Mouse (Mus musculus): ENCODE results near the gene Negr1.

Negr1 gene

DNA sequence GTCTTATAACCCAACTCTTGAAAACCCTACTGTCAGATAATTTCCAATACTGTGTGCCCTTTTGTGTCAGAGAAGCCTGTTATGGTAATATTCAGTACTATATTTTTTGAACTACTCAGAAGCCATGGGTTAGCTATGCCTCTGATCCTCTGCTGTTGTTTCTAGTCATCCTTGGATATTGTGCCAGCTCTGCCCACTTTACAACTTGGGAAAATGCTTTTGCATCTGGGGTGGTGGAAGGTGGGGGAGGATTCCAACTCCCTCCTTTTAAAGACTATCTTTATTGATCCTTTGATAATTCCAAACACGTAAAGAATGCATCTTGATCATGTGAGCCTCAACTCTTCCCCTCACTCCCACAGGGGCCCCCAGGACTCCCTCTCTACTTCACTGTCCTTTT lies 361.6 kb downstream of the Negr1 start:
- DNase-seq, result no peak

DNA sequence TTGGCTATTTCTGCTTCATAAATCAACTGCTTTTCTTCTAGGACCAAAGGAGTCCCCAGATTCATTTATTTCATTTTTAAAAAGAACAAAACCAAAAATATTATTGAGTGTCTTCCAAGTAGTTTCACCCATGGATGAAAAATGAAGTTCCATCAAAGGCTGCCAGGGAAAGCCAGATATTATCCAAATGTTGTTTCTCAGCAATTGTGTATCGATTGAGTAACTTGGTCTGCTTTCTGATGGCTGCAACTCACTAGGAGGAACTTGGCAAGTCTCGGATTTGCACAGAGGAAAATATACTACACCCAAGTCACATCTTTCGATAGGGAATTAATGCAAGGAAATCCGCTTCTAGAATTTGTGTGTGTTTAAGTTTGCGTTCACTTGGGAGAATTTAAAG lies 363.5 kb downstream of the Negr1 start:
- no peak for DNase-seq

DNA sequence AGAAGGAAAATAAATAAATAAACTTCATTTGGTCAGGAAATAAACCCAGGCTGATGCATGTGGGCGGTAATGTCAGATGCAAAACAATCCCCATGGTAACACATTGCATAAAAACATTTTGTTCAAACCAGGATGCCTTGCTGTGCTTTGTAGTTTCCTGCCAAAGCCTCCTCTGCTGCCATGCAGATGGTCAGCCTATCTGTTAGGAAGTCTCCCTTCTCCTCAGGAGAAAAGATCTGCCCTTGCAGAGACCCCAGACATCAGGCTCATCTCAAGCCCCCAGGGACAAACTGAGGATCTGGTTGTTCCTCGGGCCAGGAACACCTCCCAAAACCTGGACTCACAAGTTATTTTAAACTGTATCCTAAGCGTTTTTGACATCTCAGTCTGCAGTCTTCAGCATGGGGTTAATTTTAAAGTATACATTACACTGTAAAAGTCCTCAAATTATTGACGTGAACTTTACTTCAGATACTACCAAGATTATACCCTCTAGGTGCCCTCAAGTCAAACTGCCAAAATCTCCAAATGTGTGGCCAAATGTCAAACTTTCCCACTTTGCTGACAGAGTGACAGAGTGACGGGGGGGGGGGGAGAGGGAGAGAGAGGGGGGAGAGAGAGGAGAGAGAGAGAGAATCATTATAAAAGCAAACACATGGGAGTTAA lies 366.9 kb downstream of the Negr1 start:
- DNase-seq, result peak; percentile 70

DNA sequence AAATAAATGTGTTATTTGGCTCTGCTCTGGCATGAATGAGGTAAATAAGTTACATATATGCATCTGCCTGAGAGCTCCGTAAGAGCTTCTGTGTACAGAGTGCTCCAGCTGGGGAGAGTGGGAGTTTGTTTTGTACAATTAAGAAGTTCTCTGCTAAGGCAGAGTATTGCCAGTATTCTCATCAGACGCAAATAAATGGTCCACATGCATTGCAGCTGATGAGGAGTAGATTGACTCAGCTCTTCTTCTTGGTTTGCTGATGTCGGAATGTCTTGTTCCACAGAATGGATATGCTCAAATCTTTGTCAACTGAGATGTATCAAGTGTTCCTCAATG lies 367.4 kb downstream of the Negr1 start:
- DNase-seq, result no peak

DNA sequence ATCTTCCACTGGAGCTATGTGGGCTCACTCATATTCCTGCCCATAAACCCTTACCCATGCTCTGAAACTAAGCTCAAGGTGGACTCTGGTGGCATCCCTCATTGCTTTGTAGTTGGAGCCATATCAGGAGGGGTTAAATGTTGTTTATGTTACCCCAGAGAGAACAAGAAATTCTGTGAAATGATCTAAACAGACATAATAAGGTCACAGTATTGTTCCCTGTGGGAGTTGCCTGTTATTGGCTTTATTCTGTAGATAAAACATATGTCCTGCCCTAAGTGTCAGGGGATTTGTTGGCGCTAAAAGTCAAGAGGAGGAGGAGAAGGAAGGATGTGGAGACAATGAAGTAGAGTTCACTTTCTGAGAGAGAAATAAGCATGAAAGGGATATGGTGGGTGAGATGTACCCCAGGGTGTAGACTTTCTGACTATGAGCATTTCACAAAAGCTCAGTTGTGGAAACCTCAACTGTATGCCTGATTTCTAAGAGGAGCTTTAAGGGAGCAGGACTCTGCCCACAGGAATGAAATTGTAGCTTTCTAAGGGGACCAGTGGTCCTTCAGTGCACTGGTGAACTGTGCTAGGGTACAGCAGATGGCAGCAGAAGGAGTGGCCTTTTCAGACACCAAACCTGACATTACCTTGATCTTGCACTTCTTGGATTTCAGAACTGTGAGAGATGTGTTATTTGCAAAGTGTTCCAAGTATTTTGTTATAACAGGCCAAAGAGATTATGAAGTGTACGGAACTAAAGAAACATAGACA lies 368.3 kb downstream of the Negr1 start:
- no peak for DNase-seq

DNA sequence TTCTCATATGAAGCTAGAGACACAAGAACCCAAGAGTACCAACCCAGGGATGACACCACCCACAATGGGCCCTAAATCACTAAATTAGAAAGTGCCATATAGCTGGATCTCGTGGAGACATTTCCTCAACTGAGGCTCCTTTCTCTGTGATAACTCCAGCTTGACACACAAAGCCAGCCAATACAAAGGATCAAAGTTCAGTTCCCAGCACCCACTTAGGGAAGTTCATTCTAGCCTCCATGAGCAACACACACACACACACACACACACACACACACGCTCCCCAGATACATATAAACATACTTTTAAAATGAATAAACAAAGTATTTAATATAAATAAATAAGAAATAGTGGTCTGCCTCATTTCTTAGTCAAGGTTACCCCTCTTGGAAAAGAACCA lies 369.4 kb downstream of the Negr1 start:
- no peak for DNase-seq

DNA sequence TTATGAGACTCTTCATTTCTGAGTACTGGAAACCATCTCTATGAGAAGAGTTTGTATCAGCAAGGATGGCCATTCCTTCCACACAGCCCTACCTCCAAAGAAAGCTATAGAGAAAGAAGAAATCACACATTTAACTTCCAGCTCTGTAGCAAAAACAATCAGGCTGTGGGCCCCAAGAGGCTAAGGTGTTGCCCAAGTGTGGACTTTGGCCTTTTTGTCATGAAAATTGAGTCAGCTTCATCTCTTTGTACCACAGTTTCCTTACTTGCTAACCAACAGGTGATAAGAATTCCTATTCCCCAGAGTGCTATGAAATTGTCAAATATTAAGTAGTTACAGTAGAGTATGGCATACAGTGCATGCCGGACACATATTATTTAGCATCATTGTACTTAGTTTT lies 369.9 kb downstream of the Negr1 start:
- DNase-seq, result no peak

DNA sequence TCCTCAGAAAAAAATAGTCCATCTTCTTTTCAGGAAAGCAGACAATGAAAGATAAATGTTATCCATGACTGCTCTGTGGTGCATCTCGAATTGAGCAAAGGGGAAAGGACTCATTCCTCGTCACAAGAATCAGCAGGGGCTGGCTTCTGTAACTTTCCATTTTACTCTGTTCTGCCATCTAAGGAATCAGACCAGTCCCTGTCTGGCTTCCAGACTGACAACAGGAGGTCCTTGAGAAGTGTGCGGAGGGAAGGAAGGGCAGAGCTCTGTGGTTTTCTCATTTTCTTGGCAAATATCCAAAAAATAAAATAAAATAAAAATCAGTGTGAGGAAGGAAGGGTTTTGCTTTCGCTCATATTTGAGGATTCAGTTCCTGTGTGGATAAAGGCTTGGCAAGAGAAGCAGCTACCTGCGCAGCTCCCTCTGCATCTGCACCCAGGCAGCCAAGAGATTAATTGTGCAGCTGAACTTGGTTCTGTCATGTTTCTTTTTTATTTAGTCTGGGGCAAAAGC lies 373.2 kb downstream of the Negr1 start:
- peak; percentile 72 for DNase-seq

DNA sequence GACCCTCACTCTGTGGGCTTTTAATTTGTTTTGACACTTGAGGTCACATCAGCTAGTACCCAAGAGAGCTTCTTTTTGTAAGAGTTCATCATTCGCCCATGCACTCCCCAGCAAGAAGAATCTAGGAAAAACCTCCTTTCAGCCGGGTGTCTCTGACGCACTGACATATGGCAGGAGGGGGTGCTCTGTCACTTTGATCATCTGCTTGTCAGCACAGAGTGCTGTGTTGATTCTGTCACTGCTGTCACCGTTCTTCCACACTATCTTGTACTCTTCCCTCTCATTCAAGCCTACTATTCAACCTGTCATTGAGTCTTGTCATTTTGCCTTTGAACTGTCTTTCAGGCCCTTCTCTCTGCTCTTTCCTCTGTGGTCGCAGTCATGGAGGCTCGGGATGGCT lies 385.8 kb downstream of the Negr1 start:
- DNase-seq, result no peak

DNA sequence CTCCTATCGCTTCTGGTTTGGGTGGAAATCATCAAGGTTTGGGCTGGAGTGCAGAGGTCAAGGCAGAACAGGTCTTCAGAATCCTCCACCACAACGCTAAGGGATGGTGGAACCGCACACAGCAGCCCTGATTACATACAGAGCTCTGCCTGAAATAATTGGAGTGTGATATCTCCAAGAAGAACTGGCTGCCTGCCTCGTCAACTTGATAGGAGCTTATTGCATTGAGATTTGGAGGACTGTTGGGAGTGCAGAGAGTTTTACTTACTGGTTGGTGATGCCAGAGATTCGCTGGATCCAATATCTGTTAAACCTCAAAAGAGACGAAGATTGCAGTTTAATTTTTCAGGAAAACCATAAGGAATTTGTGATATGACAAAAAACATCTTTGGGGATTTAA lies 391.4 kb downstream of the Negr1 start:
- DNase-seq, result no peak

DNA sequence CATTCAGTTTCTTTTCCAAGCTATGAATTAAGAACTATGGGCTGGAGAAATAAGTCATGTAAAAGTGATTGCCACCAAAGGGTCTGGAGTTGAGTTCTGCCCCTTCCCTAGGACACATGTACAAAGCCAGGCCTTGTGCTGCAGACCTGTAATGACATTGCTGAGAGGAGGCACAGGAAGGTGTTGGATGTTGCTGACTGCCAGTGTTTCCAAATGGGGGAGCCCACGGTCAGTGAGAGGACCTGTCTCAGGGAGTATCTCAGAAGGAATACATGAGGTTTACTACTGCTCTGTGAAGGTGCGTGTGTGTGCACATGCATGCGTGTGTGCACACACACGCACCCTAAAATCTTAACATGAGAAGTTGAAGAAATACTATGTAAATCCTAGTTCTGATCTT lies 393.5 kb downstream of the Negr1 start:
- no peak for DNase-seq

DNA sequence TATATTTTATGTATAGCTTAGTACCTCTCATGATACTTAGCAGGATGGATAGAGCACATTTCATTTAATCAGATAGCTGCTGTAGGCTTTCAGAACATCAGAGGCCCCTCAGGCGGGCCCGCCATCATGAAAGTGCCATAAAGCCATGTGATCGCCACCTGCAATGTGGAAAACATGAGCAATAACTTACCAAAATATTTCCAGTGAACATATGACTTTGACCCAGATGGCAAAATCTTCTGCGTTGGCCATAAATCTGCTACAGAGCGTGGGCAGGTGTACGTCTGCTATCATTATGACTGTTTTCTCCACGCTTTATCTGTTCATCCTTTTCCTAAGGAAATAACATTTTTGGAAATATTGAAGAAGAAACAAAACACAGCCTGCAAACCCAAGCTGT lies 397.0 kb downstream of the Negr1 start:
- no peak for DNase-seq

DNA sequence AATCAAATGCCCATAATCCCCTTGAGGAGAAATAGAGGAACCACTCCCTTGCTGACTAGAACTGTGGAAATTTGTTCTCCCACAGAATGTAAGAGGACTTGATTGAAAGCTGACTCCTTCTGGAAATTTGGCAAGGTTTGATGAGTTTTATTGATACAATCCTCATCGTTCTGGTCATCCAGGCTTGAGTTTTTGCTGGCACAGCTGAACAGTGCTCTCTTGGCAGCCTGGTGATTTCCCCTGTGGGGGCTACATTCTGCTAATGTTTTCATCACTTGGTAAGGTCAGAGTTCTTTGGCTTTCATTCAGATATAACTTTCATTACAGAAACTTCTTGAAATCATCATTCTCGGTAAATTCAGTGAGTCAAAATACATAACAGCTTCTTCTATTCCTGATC lies 407.2 kb downstream of the Negr1 start:
- DNase-seq, result no peak

DNA sequence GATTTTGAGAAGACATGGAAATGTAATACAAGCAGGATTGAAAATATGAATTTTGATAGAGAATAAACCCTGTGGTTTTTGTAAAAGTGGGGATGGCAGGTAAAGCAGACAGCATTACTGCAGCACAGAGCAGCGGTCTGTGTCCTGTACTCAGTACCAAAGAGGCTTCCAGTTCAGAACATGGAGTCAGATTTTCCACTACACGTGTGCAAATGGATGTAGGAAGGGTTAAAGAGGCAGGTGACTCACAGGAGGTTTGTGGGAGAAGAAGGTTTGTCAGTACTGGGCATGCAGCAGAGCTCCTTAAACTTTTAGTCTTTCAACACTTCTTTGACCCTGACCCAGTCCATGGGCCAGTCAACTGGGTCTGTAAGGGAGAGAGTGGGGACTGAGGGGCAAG lies 409.5 kb downstream of the Negr1 start:
- DNase-seq, result no peak

DNA sequence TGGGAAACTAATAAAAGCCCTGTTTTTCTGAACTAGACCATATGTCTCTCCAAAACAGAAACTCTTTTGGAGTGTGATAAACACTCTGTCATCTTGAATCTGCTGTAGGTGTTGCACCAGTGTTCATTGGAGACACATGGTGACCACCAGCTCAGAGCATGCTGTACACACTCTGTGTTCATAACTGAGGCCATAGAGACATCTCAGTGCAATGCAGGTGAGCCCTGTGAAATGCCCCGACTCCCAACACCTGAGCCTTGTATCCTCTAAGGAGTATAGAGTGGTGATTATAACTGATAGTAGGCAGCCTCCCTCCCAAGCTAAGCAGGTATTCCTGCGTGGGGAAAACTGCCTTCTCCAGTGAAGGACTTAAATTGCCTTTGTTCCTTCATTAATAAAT lies 415.2 kb downstream of the Negr1 start:
- DNase-seq, result no peak

DNA sequence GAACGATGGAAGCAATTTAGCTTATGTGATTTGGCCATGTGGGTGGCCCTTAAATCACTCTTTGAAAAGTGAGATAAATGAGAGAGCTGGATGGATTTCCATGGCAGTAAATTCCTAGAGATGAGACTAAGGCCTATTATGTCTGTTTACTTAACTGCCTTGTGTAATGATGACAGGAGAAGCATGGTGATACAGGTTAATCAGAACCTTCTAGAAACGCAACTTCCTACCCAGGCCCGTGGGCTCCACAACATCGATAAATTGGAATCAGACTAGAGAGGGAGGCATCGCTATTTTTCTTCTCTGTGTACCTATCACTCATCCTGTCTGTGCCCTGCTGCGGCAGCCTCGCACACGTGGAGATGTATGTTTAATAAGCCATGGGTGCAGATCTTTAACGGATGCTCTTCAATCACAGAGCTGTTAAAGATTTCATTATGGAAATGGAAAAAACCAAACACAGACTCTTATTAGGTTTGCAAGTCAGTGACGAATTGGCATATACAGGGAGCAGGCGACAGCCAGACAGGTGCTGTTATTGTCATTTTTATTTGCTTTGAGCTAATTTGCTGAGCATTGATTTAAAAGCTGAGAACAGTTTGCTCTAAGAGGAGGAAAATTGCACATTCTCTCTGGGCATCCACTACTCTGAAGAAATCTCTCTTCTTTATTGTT lies 418.6 kb downstream of the Negr1 start:
- DNase-seq, result no peak

DNA sequence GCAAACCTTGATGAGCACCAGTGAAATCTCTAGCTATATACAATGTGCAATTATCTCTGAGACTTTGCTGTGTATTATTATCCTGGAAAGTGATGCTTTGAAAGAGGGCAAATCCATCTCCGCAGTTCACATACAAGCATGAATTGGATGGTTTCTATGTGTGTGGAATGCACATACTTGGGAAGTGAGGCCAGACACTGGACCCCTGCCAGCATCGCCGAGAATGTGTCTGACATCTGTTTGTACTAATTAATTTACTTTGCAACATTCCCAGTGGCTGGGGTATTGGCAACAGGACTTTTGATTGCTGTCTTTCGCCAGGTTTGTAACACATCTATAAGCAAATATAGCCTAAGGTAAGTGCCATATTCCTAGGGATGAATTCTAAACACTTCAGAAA lies 420.5 kb downstream of the Negr1 start:
- DNase-seq, result no peak

DNA sequence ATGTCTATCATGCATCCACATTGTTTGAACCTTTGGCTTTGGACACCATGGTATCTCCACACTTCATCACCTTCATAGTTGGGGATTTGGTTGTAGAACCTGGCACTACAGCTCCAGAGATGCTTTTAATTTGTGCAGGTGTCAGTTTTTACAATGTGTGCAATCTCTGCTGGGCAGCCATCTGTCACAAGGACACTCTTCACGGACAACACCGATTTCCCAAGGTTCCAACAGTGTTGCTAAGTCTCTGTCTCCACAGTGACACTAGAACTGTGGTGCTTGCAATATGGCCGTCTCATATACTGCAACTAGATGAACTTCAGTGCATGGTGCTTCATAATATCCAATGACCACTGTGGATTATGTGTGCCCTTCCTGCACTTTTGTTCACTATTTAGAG lies 425.5 kb downstream of the Negr1 start:
- peak; percentile 51 for DNase-seq

DNA sequence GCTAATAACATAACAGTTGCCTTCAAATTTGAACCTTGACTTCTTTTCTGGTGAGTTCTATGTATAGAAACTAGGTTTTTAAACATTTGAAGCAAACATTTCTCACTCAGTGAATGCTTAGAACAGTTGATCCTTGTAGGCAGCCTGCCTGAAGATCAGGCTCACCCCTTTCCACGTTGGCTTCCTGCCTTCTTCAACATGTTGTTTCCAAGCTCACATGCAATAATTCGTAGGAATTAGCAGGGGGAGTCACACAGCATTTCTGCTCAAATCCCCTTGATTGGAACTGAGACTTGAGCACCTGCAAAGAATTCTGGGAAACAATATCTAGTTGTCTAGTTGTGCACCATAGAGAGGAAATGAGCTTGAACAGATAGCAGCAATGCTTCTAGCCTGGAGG lies 430.6 kb downstream of the Negr1 start:
- DNase-seq, result no peak

DNA sequence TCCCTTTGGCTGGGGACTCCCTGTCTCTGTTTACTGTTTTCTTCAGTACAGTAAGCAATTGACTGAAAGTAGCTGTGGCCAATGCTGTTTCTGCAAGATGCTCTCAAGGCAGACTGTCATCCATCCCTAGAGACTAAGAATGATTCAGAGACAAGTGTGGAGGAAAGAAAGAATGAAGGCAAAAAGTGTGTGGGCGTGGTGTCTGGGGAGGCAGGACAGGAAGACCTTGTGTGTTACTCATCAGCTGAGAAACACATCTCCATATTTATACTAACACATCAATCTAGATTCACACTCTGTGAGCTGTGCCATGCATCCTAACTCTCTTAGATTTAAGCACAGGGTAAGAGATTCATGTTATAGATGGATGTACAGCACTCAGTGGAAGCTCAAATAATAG lies 431.2 kb downstream of the Negr1 start:
- DNase-seq, result no peak

DNA sequence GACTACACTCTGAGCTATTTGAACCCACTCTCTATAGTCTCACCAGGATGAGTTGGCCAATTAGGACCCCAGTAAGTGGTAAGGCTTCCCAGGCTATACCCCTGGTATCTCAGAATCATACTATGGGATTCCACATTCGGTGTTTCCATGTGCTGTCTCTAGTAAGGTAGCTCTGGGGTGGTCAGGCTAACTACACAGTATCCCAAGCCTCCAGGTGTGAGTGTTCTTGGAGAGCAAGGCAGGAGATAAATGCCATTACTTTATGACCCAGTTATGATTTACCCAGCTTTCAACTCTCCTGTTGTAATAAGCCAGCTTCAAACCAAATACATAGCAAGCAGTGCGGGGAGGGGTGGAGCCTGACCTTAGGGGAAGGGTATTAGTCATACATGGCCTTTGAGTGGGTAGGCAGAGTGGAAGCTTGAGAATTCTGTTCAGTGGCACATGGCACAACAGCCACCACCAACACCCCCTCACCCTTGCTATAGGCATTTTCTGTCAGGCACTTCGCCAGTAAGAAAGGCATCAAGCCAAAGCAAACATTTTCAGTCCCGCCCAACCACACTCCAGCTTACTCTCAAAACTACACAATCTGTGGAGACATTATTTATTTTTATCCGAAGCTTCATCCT lies 437.7 kb downstream of the Negr1 start:
- no peak for DNase-seq

DNA sequence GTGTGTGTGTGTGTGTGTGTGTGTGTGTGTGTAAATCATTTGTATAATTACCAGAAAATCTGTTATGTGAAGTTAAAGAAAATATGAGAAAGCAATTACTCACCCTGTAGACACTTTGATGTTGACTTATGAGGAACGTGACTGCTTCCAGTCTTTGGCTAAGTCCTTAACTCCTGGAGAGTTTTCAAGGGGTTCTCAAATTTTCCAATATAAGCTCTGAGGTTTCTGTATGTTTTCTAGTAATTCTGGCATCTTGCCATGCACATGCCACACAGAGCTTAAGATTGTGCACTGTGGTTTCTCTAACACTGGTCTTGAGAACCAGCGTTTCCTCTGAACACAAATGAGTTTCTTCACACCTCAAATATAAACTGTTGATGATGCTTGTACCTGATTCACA lies 460.0 kb downstream of the Negr1 start:
- DNase-seq, result no peak

DNA sequence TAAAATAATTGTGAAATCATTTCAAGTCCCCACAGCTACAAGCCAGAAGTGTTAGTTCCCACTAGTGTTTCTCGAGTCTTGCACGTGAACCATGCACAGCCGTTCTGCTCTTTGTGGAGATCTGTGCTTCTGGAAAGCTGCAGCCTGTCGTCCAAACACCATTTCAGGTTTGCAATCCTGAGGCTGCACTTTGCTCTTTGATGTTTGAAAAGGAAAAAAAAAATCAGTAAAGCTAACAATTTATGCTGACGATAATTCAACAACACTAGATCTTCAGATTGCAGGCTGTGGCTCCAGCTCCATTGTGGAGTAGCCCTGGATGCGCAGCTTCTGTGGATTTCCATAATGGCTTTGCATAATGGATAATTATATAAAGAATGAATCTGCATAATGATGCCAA lies 463.0 kb downstream of the Negr1 start:
- DNase-seq, result no peak

Measured in cerebellum, adult 11 months (tissue).